Mouse (Mus musculus) lung, adult 2 months (tissue): Measurements from ENCODE around the gene Nfe2. TPM values are rescaled to one million over a fixed set of nuclear protein-coding genes. Genes with fewer than 3 reads are reported as not detected.

Experiments used
- DNase-seq: peaks from one replicate; pipeline ENCODE4 v3.0.0; 2022
- H3K4me1 ChIP-seq: fragments of 200-500 bp; 2 replicates; pipeline ENCODE4 v1.6.1; 2011; ENCODE audit warnings: low read length; ENCODE audit not compliant: control insufficient read depth, insufficient read depth
- H3K4me3 ChIP-seq: fragments of 200-500 bp; replicated peaks from 2 replicates; pipeline ENCODE3; 2011; ENCODE audit warnings: low read depth, mild to moderate bottlenecking, control low read depth, low read length; ENCODE audit errors: extremely low read depth
- CTCF ChIP-seq: fragments of 200-500 bp; IDR thresholded peaks from 2 replicates; pipeline ENCODE4 v1.5.1; 2011; ENCODE audit warnings: mild to moderate bottlenecking, low read length, control low read depth; ENCODE audit not compliant: insufficient read depth
- POLR2A ChIP-seq: fragments of 200-500 bp; IDR thresholded peaks from 2 replicates; pipeline ENCODE4 v1.6.1; 2011; ENCODE audit warnings: low read depth, mild to moderate bottlenecking, control low read depth, low read length, borderline replicate concordance; ENCODE audit errors: extremely low read depth
- WGBS: fragments of 180-500 bp; shearing (Covaris S2); methylation state at CpG from one replicate; pipeline ENCODE4 v1.1.7; 2018; 5-methylcytosine and 5-hydroxymethylcytosine counted together
- polyA plus RNA-seq: library from polyadenylated mRNA; depleted of rRNA; stranded (reverse); fragments of >200 nt; gene quantifications from 2 replicates; pipeline ENCODE4 v1.2.3, GENCODE M21; 2012; rRNA removed

The Nfe2 gene
- polyA plus RNA-seq, 1 experiment: 14.1 TPM

GRCm38 (mm10) chr15:103227572-103227971 is 30.6 kb downstream of the Nfe2 start:
- no peak for TF ChIP-seq CTCF
- TF ChIP-seq POLR2A: no peak
- no peak for DNase-seq
- Histone ChIP-seq H3K4me3 (no peak overlapping the region), H3K4me1 (peaks cover 4% of the 10 kb centered on the region)
- 71% methylated on average over 2 of the region's 2 CpGs for WGBS

GRCm38 (mm10) chr15:103227022-103227421 is 31.2 kb downstream of the Nfe2 start:
- Histone ChIP-seq H3K4me3 (no peak overlapping the region), H3K4me1 (peaks cover 4% of the 10 kb centered on the region)
- 80% methylated on average over 3 of the region's 3 CpGs for WGBS
- no peak for DNase-seq
- TF ChIP-seq POLR2A (no peak), CTCF (no peak)

GRCm38 (mm10) chr15:103224161-103224560 is 34.0 kb downstream of the Nfe2 start:
- Histone ChIP-seq H3K4me3 (no peak overlapping the region), H3K4me1 (peaks cover 11% of the 10 kb centered on the region)
- DNase-seq: no peak
- TF ChIP-seq CTCF: no peak
- no peak for TF ChIP-seq POLR2A
- WGBS: 89% methylated on average over 2 of the region's 2 CpGs

- 73% methylated on average over 1 of the region's 1 CpGs for WGBS
- Histone ChIP-seq H3K4me1 (peaks cover 7% of the 10 kb centered on the region), H3K4me3 (no peak overlapping the region)
- no peak for DNase-seq
- TF ChIP-seq POLR2A (no peak), CTCF (no peak)
These were observed 36.8 kb downstream of the Nfe2 start for GRCm38 (mm10) chr15:103221386-103221785.

GRCm38 (mm10) chr15:103220785-103221184 is 37.4 kb downstream of the Nfe2 start:
- TF ChIP-seq POLR2A: no peak
- TF ChIP-seq CTCF: no peak
- 18% methylated on average over 3 of the region's 3 CpGs for WGBS

GRCm38 (mm10) chr15:103216052-103216451 is 42.2 kb downstream of the Nfe2 start:
- Histone ChIP-seq H3K4me1 (peaks cover 10% of the 10 kb centered on the region), H3K4me3 (no peak overlapping the region)
- WGBS: 56% methylated on average over 2 of the region's 2 CpGs
- DNase-seq: no peak
- TF ChIP-seq POLR2A (no peak), CTCF (no peak)

More at GRCm38 (mm10) chr15:103220785-103221184, 37.4 kb downstream of the Nfe2 start:
- Histone ChIP-seq H3K4me3 (no peak overlapping the region), H3K4me1 (peaks cover 10% of the 10 kb centered on the region)
- DNase-seq: no peak

- peak; percentile 72 for DNase-seq
- WGBS: 6% methylated on average over 15 of the region's 15 CpGs
- Histone ChIP-seq H3K4me3 (peak overlapping the region; percentile 72), H3K4me1 (peaks cover 6% of the 10 kb centered on the region; the same call in 1 of the 2 replicates)
- TF ChIP-seq CTCF (no peak), POLR2A (peak; percentile 18; the same call in 1 of the 2 replicates)
These were observed 43.0 kb downstream of the Nfe2 start for GRCm38 (mm10) chr15:103214971-103215907.

GRCm38 (mm10) chr15:103214149-103214548 is 44.1 kb downstream of the Nfe2 start:
- no peak overlapping the region for H3K4me3 ChIP-seq
- WGBS: 46% methylated on average over 2 of the region's 2 CpGs
- TF ChIP-seq CTCF (no peak), POLR2A (no peak)
- DNase-seq: no peak
- H3K4me1 ChIP-seq: peaks cover 6% of the 10 kb centered on the region; the same call in 1 of the 2 replicates

- Histone ChIP-seq H3K4me3 (no peak overlapping the region), H3K4me1 (no peaks in the 10 kb centered on the region; the same call in 1 of the 2 replicates)
- TF ChIP-seq CTCF (no peak), POLR2A (no peak)
- no peak for DNase-seq
- 50% methylated on average over 2 of the region's 2 CpGs for WGBS
These were observed 53.0 kb downstream of the Nfe2 start for GRCm38 (mm10) chr15:103205156-103205555.

GRCm38 (mm10) chr15:103202088-103202793 is 56.0 kb downstream of the Nfe2 start:
- WGBS: 44% methylated on average over 6 of the region's 6 CpGs
- TF ChIP-seq POLR2A (no peak), CTCF (no peak)
- no peak for DNase-seq
- no peaks in the 10 kb centered on the region; the same call in 1 of the 2 replicates for H3K4me1 ChIP-seq
- H3K4me3 ChIP-seq: no peak overlapping the region

Other genes with a start within 250 kb of the Nfe2 start
- gene Hoxc4, start 239.5 kb downstream of the Nfe2 start, polyA plus RNA-seq: 0.31 and 1.1 TPM in 2 replicates
- gene Smug1, start 91.3 kb downstream of the Nfe2 start, polyA plus RNA-seq: 16.5 and 18.1 TPM in 2 replicates
- 12.2 and 20.0 TPM in 2 replicates for gene Cbx5, start 18.6 kb downstream of the Nfe2 start, polyA plus RNA-seq
- 49.1 and 93.5 TPM in 2 replicates for gene Hnrnpa1, start 18.0 kb downstream of the Nfe2 start, polyA plus RNA-seq
- 55.1 and 86.2 TPM in 2 replicates for gene Copz1, start 14.3 kb upstream of the Nfe2 start, polyA plus RNA-seq
- gene Gpr84, start 52.2 kb upstream of the Nfe2 start, polyA plus RNA-seq: 0.08 and 0.22 TPM in 2 replicates
- 9.9 and 11.7 TPM in 2 replicates for gene Zfp385a, start 81.7 kb upstream of the Nfe2 start, polyA plus RNA-seq
- gene Itga5, start 108.4 kb upstream of the Nfe2 start, polyA plus RNA-seq: 34.3 and 35.9 TPM in 2 replicates
- not detected in 2 replicates for gene Gtsf1, start 172.1 kb upstream of the Nfe2 start, polyA plus RNA-seq
- not detected in 2 replicates for gene Gtsf2, start 190.1 kb upstream of the Nfe2 start, polyA plus RNA-seq
- gene Nckap1l, start 195.4 kb upstream of the Nfe2 start, polyA plus RNA-seq: 12.4 and 18.3 TPM in 2 replicates
- 6.8 and 8.0 TPM in 2 replicates for gene Pde1b, start 244.6 kb upstream of the Nfe2 start, polyA plus RNA-seq